Mouse (Mus musculus) E14TG2a.4 (cell line): Measurements from ENCODE around the gene Wwp2.

Source experiments
- CTCF ChIP-seq: conservative IDR thresholded peaks from 2 replicates; pipeline ENCODE4 v1.5.1; 2014; ENCODE audit warnings: low read length
- NANOG ChIP-seq: IDR thresholded peaks from 2 replicates; pipeline ENCODE4 v1.6.1; 2014; ENCODE audit warnings: borderline replicate concordance, low read length, mixed read lengths
- POU5F1 ChIP-seq: IDR thresholded peaks from 2 replicates; pipeline ENCODE4 v1.6.1; 2014; ENCODE audit warnings: low read length, borderline replicate concordance

DNA sequence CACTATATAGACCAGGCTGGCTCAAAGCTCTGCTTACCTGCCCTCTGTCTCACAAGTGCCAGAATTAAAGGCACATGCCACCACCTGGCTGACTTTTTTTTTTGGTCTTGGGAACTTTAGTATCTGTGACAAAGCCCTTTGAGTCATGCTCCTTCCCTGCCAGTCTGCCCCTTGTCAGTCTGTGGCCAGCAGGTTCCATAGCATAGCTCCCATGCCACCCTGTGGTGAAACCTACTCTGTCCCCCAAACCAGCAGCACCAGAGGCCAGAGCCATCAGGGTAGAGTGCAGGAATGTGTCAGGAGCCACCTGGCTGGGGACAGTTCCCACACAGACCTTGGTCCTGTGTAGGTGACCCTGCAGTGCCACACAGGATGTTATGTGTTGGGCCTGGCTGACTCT, 55.7 kb downstream of the Wwp2 start:
- TF ChIP-seq CTCF = no peak
- TF ChIP-seq NANOG = no peak
- TF ChIP-seq POU5F1 = no peak
